Mouse (Mus musculus): Measurements from ENCODE around the gene Slc13a3. TPM values are rescaled to one million over a fixed set of nuclear protein-coding genes. Genes with fewer than 3 reads are reported as not detected.

Gene Slc13a3
- total RNA-seq, 2 experiments from 2014 or later = 0.91 TPM; not detected in 1

DNA sequence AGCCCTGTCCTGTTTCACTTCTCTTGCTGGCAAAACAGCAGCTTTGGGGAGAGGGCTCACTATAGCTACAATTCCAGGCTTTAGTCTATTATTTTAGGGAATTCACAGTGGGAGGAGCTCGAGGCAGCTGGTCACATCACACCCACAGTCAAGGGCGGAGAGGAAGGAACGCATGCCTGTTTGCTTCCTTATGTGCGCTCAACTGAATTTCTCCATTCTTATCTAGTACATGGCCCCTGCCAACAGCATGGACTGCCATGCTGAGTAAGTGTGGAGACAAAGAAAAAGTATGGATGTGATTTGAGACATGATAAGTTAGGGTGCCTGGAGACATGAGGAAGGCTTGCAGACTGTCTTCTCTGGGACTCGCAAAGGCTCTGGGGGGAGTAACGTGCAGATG is 11.1 kb upstream of the Slc13a3 start:
- ATAC-seq (replicated peaks; ENCODE audit: low FRiP score, poor library complexity, severe bottlenecking) = no peak

- 0 out of 2 replicates have a peak, but pooled peaks have one; percentile 30 for ATAC-seq (replicated peaks; ENCODE audit: low FRiP score, poor library complexity, severe bottlenecking)
Observed at GRCm38 (mm10) chr2:165482003-165482402, 9.0 kb upstream of the Slc13a3 start.

- no peak for ATAC-seq (replicated peaks; ENCODE audit: low FRiP score, poor library complexity, severe bottlenecking)
Observed at GRCm38 (mm10) chr2:165475850-165476249, 2.8 kb upstream of the Slc13a3 start.

- no peak for ATAC-seq (replicated peaks; ENCODE audit: low FRiP score, poor library complexity, severe bottlenecking)
Observed at GRCm38 (mm10) chr2:165475412-165475811, 2.4 kb upstream of the Slc13a3 start.

DNA sequence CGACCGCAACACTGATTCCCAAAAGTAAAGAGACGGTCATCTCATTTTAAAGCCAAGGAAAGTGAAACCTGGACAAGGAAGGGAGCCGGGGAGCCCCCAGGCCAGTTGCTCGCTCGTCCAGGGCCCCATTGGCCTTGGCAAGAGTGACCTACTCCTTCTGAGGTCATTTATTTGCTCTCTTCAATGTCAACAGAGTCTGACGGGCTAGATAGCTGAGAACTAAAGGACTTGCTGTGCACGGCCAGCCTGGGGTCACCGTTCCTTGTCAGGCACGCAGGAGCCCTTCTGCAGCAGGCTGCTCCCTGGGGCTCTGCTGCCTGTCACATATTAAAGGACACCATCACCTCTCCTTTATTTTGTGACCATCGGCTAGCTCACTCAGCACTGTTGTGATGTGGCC is 1.1 kb downstream of the Slc13a3 start:
- ATAC-seq (replicated peaks; ENCODE audit: low FRiP score, poor library complexity, severe bottlenecking) = no peak

GRCm38 (mm10) chr2:165470167-165470566 is 2.9 kb downstream of the Slc13a3 start:
- no peak for ATAC-seq (replicated peaks; ENCODE audit: low FRiP score, poor library complexity, severe bottlenecking)

GRCm38 (mm10) chr2:165467824-165468452 is 5.1 kb downstream of the Slc13a3 start:
- ATAC-seq (replicated peaks; ENCODE audit: low FRiP score, poor library complexity, severe bottlenecking) = no peak

GRCm38 (mm10) chr2:165459663-165460062 is 13.4 kb downstream of the Slc13a3 start:
- ATAC-seq (replicated peaks; ENCODE audit: low FRiP score, poor library complexity, severe bottlenecking) = no peak

DNA sequence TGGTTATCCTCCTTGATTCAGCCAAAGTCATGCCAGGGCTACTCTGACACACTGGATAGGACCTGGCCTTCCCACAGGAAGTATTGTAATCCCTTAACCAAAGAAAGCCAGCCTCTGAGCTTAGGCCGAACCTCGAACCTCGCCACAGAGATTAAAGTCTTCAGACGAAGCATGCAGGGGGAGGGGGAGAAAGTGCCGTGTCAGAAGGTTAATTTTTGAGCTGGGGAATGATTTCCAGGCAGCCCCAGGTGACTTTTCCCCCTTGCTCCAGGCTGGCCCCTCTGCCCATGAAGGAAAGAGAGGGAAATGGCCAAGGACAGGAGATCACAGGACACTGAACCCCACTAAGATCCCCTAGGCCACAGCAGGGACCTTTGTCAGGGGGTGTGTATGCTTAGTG is 14.8 kb downstream of the Slc13a3 start:
- ATAC-seq (replicated peaks; ENCODE audit: low FRiP score, poor library complexity, severe bottlenecking) = no peak

- ATAC-seq (replicated peaks; ENCODE audit: low FRiP score, poor library complexity, severe bottlenecking) = no peak
Observed at GRCm38 (mm10) chr2:165456710-165457109, 16.3 kb downstream of the Slc13a3 start.

DNA sequence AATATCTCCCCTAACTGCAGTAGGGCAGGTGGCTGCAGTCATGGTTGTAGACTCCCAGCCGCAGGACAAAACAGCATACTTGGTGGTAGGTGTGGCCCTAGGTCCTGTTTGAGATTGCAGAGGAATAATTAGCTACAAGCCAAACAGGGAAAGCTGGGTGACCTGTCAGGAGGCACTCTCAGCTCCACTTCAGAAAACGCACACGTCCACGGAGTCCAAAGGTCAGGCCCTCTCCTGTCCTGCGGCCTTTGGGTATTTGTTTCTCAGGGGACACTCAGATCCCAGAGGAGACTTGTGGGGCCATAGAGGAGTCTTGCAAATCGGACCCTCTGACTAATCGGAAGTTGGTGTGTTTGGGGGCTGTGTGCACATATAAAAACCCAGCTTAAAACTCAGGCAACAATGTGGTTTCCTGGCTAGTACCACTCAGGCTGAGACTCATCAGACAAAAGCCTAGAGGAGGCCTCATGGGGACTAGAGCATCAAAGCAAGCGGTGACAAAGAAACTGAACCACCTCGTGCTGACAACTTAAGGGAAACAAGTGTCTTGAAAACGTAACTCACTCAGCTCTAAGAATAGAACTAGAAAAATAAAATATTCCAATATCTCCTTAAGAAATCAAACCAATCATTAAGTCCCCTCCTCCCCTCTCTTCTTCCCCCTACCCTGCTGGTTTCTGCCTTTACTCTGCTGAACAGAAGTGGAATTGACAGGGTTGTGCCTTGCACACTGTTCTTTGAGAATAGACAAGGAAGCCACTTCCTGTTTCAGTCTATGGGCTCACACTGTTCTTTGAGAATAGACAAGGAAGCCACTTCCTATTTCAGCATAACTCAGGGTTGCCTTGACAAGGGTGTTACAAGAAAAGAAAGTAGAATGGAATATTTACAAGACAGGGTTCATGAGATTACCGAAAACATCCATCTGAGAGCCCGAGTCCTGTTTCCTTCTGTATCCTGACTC is 20.0 kb downstream of the Slc13a3 start:
- ATAC-seq (replicated peaks; ENCODE audit: low FRiP score, poor library complexity, severe bottlenecking) = no peak

- ATAC-seq (replicated peaks; ENCODE audit: low FRiP score, poor library complexity, severe bottlenecking) = no peak
Observed at GRCm38 (mm10) chr2:165448475-165448874, 24.6 kb downstream of the Slc13a3 start.

- ATAC-seq (replicated peaks; ENCODE audit: low FRiP score, poor library complexity, severe bottlenecking) = no peak
Observed at GRCm38 (mm10) chr2:165444861-165445260, 28.2 kb downstream of the Slc13a3 start.

DNA sequence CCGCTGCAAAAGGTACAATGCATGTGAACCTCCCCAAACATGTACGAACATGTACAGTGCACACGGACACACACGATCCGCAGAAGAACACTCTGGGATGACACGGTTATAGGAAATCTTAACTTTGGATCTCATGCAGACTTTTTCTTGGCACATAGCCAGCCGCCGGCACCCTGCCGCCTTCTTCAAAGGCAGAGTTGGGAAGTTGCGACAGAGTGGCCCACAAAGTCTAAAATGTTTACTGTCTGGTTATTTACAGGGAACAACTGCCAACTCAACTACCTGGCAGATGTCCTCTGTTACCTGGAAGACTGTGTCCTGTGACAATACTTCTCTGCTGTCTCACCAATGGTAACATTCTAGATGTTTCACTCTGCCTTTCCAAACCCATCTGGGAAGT is 30.0 kb downstream of the Slc13a3 start:
- no peak for ATAC-seq (replicated peaks; ENCODE audit: low FRiP score, poor library complexity, severe bottlenecking)

DNA sequence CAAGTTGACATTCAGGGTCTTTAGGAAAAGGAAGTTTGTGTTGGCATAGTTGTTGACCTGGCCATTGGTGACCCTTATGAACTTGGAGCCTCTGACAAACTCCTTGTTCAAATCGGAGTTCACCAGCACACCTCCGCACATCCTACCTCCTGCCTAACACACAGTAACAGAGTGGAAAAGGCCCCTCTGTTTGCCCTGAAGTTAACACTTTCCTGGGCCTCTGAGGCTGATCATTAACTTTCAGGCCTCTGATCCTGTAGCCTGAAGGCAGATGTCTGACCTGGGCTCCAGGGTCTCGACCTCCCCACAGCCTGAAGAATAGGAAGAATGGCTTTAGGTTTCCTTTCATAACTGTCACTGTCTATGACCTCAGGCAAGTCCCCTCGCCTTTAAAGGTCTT is 31.4 kb downstream of the Slc13a3 start:
- no peak for ATAC-seq (replicated peaks; ENCODE audit: low FRiP score, poor library complexity, severe bottlenecking)

DNA sequence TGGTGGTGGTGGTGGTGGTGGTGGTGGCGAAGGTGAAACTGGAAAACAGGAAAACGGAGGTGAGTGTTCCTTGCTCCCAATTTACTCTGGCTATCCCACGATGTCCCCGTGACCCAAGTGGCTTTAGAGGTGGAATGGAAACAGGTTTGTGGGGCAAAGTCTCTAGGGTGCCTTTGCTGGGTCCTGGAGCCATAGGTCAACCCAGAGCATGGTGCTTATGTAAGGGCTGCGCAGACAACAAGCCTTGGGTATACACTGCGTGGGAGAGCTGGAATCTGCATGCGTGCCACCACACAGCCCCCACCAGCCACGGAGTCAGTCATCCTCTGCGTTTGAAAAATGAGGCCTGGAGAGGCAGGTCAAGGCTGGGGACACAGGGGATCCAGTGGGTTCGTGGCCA is 33.4 kb downstream of the Slc13a3 start:
- no peak for ATAC-seq (replicated peaks; ENCODE audit: low FRiP score, poor library complexity, severe bottlenecking)

GRCm38 (mm10) chr2:165438881-165439280 is 34.1 kb downstream of the Slc13a3 start:
- no peak for ATAC-seq (replicated peaks; ENCODE audit: low FRiP score, poor library complexity, severe bottlenecking)

- ATAC-seq (replicated peaks; ENCODE audit: low FRiP score, poor library complexity, severe bottlenecking) = no peak
Observed at GRCm38 (mm10) chr2:165428694-165429093, 44.3 kb downstream of the Slc13a3 start.

DNA sequence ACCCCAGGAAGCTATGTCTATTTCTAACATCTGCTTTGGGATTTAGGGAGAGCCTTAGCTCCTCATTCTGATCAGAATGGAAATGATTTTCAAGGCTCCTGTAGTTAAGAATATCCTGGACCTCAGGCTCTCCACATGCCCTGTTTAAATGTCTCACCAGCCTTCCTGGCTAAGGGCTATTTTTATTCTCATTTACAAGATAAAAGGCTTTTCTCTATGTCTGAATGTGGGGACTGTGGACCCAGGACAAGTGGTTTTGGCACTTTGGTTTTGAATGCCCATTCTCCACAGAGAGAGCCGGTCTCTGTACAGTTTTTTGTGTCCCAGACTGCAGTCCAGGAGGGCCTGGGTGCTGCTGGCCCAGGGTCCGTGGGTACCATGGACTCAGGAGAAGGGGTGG is 52.8 kb downstream of the Slc13a3 start:
- no peak for ATAC-seq (replicated peaks; ENCODE audit: low FRiP score, poor library complexity, severe bottlenecking)

- no peak for ATAC-seq (replicated peaks; ENCODE audit: low FRiP score, poor library complexity, severe bottlenecking)
Observed at GRCm38 (mm10) chr2:165419670-165420111, 53.3 kb downstream of the Slc13a3 start.

GRCm38 (mm10) chr2:165418577-165418976 is 54.5 kb downstream of the Slc13a3 start:
- ATAC-seq (replicated peaks; ENCODE audit: low FRiP score, poor library complexity, severe bottlenecking) = no peak
